Mouse (Mus musculus) erythroblast, embryonic 14.5 days (primary cell): Measurements from ENCODE around the gene Prr14l.

Experiments used
- GATA1 ChIP-seq: IDR thresholded peaks from 2 replicates; pipeline ENCODE4 v1.6.1; 2012; ENCODE audit warnings: low read length, inconsistent platforms, mixed read lengths
- TAL1 ChIP-seq: IDR thresholded peaks from 3 replicates; pipeline ENCODE4 v1.6.1; 2012; ENCODE audit warnings: low read length, inconsistent platforms, mixed read lengths

GRCm38 (mm10) chr5:32748936-32749335 lies 105.1 kb downstream of the Prr14l start:
- TF ChIP-seq GATA1 (no peak), TAL1 (no peak)
